Mouse (Mus musculus) MN1 (cell line): ENCODE measurements at regions not wholly inside any gene's neighbourhood (a gene's known extent, or its start where the extent isn't known, plus 50 kb on each side); places are given as distances from the start of the nearest gene placed in this dataset.

ENCODE experiments used
- DNase-seq: peaks from one replicate; pipeline ENCODE4 v3.0.0-alpha.2; 2016; ENCODE audit warnings: low spot score

- DNase-seq: no peak
These were observed 211.7 kb downstream of the Rchy1 start for GRCm38 (mm10) chr5:91751168-91751567.

- DNase-seq: no peak
These were observed 216.8 kb downstream of the Rchy1 start for GRCm38 (mm10) chr5:91746077-91746476.

- DNase-seq: no peak
These were observed 218.5 kb downstream of the Rchy1 start for GRCm38 (mm10) chr5:91744389-91744788.

GRCm38 (mm10) chr5:91740159-91740537, 222.7 kb downstream of the Rchy1 start:
- DNase-seq: no peak

GRCm38 (mm10) chr5:91739433-91740158, 222.2 kb downstream of the Parm1 start:
- no peak for DNase-seq

- DNase-seq: no peak
These were observed 214.6 kb downstream of the Parm1 start for GRCm38 (mm10) chr5:91732002-91732401.

- no peak for DNase-seq
These were observed 213.7 kb downstream of the Parm1 start for GRCm38 (mm10) chr5:91731155-91731554.

- DNase-seq: no peak
These were observed 212.5 kb downstream of the Parm1 start for GRCm38 (mm10) chr5:91729868-91730267.

GRCm38 (mm10) chr5:91729415-91729814, 212.0 kb downstream of the Parm1 start:
- DNase-seq: no peak

- DNase-seq: no peak
These were observed 210.0 kb downstream of the Parm1 start for GRCm38 (mm10) chr5:91727448-91727847.

- DNase-seq: no peak
These were observed 208.7 kb downstream of the Parm1 start for GRCm38 (mm10) chr5:91726118-91726500.

GRCm38 (mm10) chr5:91725380-91726117, 208.1 kb downstream of the Parm1 start:
- no peak for DNase-seq

GRCm38 (mm10) chr5:91724881-91725280, 207.5 kb downstream of the Parm1 start:
- DNase-seq: no peak

- no peak for DNase-seq
These were observed 206.0 kb downstream of the Parm1 start for GRCm38 (mm10) chr5:91723416-91723815.

- no peak for DNase-seq
These were observed 205.6 kb downstream of the Parm1 start for GRCm38 (mm10) chr5:91722982-91723381.

- no peak for DNase-seq
These were observed 205.0 kb downstream of the Parm1 start for GRCm38 (mm10) chr5:91722403-91722802.

GRCm38 (mm10) chr5:91721231-91722096, 204.0 kb downstream of the Parm1 start:
- DNase-seq: no peak

- no peak for DNase-seq
These were observed 195.6 kb downstream of the Parm1 start for GRCm38 (mm10) chr5:91713020-91713419.

GRCm38 (mm10) chr5:91709494-91710286, 192.3 kb downstream of the Parm1 start:
- no peak for DNase-seq

GRCm38 (mm10) chr5:91708149-91708548, 190.7 kb downstream of the Parm1 start:
- DNase-seq: no peak

- DNase-seq: no peak
These were observed 179.7 kb downstream of the Parm1 start for GRCm38 (mm10) chr5:91697075-91697474.

- no peak for DNase-seq
These were observed 179.1 kb downstream of the Parm1 start for GRCm38 (mm10) chr5:91696532-91696931.
